Mouse (Mus musculus) skeletal muscle tissue, postnatal 0 days (tissue): ENCODE measurements around the gene C1rb. TPM values are rescaled to one million over a fixed set of nuclear protein-coding genes. Genes with fewer than 3 reads are reported as not detected.

Experiments
- polyA plus RNA-seq: library from polyadenylated mRNA; unstranded; fragments of >200 nt; fragmentation: Nextera tagmentation; extraction: Ambion mirVana; gene quantifications from 2 replicates; pipeline ENCODE4 v1.2.1, GENCODE M21; 2015

C1rb gene
- polyA plus RNA-seq = not detected in 2 replicates

DNA sequence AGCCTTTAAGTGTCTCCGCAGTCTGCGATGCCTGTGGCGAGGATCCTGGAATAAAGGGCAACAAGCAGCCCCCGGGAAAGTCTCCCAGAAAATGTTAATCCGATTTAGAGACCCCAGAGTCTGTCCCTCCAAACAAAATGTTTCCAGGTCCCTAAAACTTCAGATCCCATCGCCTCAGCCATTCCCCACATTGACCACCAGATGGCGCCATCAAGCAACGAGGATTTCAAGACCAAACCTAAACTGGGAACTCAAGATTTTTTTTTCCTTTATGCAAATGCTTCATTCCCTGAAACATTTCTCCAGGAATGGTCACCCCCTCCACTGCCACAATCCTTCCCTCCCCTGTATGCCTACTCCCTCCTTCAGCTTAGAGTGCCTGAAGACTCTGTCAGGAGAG, at the start of gene C1rb:
Gene C1rb, plus strand, starts transcription at position 269 of the 400 bp plus-strand sequence.

DNA sequence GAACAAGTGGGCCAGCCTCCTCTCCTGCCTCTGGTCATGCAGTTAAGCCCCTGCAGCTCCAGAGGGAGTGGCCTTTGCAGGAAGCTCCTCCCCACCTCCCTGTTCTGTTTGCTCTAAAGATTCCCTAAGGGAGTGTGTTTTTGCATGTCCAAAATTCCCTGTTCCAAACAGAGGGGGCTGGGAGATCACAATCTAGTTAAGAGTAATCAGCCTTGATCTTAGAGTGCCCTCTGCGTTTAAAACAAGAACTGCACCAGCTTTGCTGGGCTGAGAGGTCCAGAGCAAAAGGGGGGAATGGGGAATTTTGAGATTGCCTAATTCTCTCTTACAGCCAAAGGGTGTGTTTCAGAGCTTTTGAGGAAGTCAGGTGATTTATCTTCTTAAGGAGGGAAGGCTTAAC, 27.8 kb upstream of the C1rb start, which contains the start of gene C1s1:
Gene C1s1, minus strand, starts transcription at position 76 of the 400 bp plus-strand sequence.

Other genes with a start within 250 kb of the C1rb start
- gene Pex5, start 155.2 kb upstream of the C1rb start, polyA plus RNA-seq = 26.6 and 28.5 TPM in 2 replicates
- gene Clstn3, start 105.5 kb upstream of the C1rb start, polyA plus RNA-seq = 1.3 and 5.7 TPM in 2 replicates
- 0.90 and 1.4 TPM in 2 replicates for gene C1rl, start 77.2 kb upstream of the C1rb start, polyA plus RNA-seq
- 11.6 and 13.0 TPM in 2 replicates for gene C1ra, start 57.9 kb upstream of the C1rb start, polyA plus RNA-seq
- gene C1s1, start 27.9 kb upstream of the C1rb start, polyA plus RNA-seq = 23.2 and 25.6 TPM in 2 replicates
- 0.12 TPM in 1 of 2 replicates, not detected in the other for gene C1s2, start 65.8 kb downstream of the C1rb start, polyA plus RNA-seq
- gene Lpcat3, start 92.7 kb downstream of the C1rb start, polyA plus RNA-seq = 70.4 and 70.6 TPM in 2 replicates
- gene Emg1, start 141.9 kb downstream of the C1rb start, polyA plus RNA-seq = 114 and 121 TPM in 2 replicates
- gene Phb2, start 142.0 kb downstream of the C1rb start, polyA plus RNA-seq = 334 and 346 TPM in 2 replicates
- gene Ptpn6, start 168.4 kb downstream of the C1rb start, polyA plus RNA-seq = 6.7 and 11.0 TPM in 2 replicates
- gene Grcc10, start 171.1 kb downstream of the C1rb start, polyA plus RNA-seq = 290 and 323 TPM in 2 replicates
- not detected in 2 replicates for gene Gm45234, start 185.7 kb downstream of the C1rb start, polyA plus RNA-seq
- 6.9 TPM in 2 replicates for gene Atn1, start 186.2 kb downstream of the C1rb start, polyA plus RNA-seq
- 2.5 and 3.6 TPM in 2 replicates for gene Eno2, start 199.4 kb downstream of the C1rb start, polyA plus RNA-seq
- gene Lrrc23, start 209.4 kb downstream of the C1rb start, polyA plus RNA-seq = 0.21 TPM in 1 of 2 replicates, not detected in the other
- 18.9 and 21.0 TPM in 2 replicates for gene Spsb2, start 238.4 kb downstream of the C1rb start, polyA plus RNA-seq
- 2,607 and 2,784 TPM in 2 replicates for gene Tpi1, start 244.0 kb downstream of the C1rb start, polyA plus RNA-seq